Mouse (Mus musculus): ENCODE measurements around the gene Map2k6.

- TF ChIP-seq POLR2A (IDR thresholded peaks at IDR 0.05; ENCODE audit: borderline replicate concordance, insufficient read depth, low read length) (no peak), CTCF (IDR thresholded peaks at IDR 0.05; ENCODE audit: borderline replicate concordance, insufficient read depth, low read depth, low read length) (no peak)
Observed at GRCm38 (mm10) chr11:110473495-110473894, 74.6 kb downstream of the Map2k6 start.

Data from cerebellum, adult 2 months (tissue).